Mouse (Mus musculus): Measurements from ENCODE around the gene Dennd6b. TPM values are rescaled to one million over a fixed set of nuclear protein-coding genes. Genes with fewer than 3 reads are reported as not detected.

The Dennd6b gene
- total RNA-seq, 2 experiments from 2014 or later: 52.2 to 53.9 TPM

DNA sequence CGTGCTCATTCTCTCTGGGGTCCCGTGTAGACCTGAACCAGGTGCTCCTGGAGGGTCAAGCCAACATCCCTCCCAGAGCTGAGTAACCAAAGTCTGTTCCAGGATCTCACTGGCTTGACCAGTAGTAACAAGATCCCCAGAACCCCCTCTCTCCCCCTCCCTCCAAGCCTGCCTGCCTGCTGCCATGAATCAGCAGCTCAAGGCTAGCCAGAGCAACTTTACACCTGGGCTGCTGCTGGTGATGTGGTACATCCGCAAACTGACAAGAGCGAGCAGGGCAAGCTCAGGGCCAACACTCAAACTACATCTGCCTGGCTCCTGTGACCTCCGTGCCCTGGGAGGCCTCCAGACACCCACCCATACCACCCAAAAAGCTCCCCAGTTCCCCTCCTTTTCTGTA lies 54.9 kb downstream of the Dennd6b start:
- DNase-seq (ENCODE audit: extremely low spot score in 1 of 2, low spot score in 2 of 2): no peak
- no peak for TF ChIP-seq CTCF (IDR thresholded peaks at IDR 0.05)
- H3K27ac ChIP-seq: no peak overlapping the region
- intact Hi-C loops (cut with DNase I): no loop called here
- H3K4me3 ChIP-seq: no peak overlapping the region

- DNase-seq (ENCODE audit: extremely low spot score in 1 of 2, low spot score in 2 of 2): no peak
- intact Hi-C loops (cut with DNase I): no loop called here
- Histone ChIP-seq H3K27ac (peak within 1 kb of the TSS; percentile 87), H3K4me3 (peak within 1 kb of the TSS; percentile 63)
- no peak for TF ChIP-seq CTCF (IDR thresholded peaks at IDR 0.05)
Observed at GRCm38 (mm10) chr15:89140659-89141252, 55.5 kb downstream of the Dennd6b start, which contains the start of gene Mapk12. Gene Mapk12 (minus strand): TSS chr15:89140703.

- DNase-seq (ENCODE audit: extremely low spot score in 1 of 2, low spot score in 2 of 2): peak; percentile 54 to 82
- intact Hi-C loops (cut with DNase I): no loop called here
- Histone ChIP-seq H3K4me3 (peak overlapping the region; percentile 63), H3K27ac (peak overlapping the region; percentile 87)
- no peak for TF ChIP-seq CTCF (IDR thresholded peaks at IDR 0.05)
Observed at GRCm38 (mm10) chr15:89140048-89140658, 56.1 kb downstream of the Dennd6b start.

- no peak for DNase-seq (ENCODE audit: extremely low spot score in 1 of 2, low spot score in 2 of 2)
- intact Hi-C loops (cut with DNase I): no loop called here
- no peak for TF ChIP-seq CTCF (IDR thresholded peaks at IDR 0.05)
- Histone ChIP-seq H3K4me3 (no peak overlapping the region), H3K27ac (no peak overlapping the region)
Observed at GRCm38 (mm10) chr15:89138531-89138930, 57.8 kb downstream of the Dennd6b start.

GRCm38 (mm10) chr15:89138046-89138405 lies 58.3 kb downstream of the Dennd6b start:
- no peak for TF ChIP-seq CTCF (IDR thresholded peaks at IDR 0.05)
- intact Hi-C loops (cut with DNase I): no loop called here
- DNase-seq (ENCODE audit: extremely low spot score in 1 of 2, low spot score in 2 of 2): no peak
- Histone ChIP-seq H3K27ac (no peak overlapping the region), H3K4me3 (no peak overlapping the region)

- Histone ChIP-seq H3K27ac (no peak overlapping the region), H3K4me3 (no peak overlapping the region)
- no peak for TF ChIP-seq CTCF (IDR thresholded peaks at IDR 0.05)
- no peak for DNase-seq (ENCODE audit: extremely low spot score in 1 of 2, low spot score in 2 of 2)
- intact Hi-C loops (cut with DNase I): no loop called here
Observed at GRCm38 (mm10) chr15:89137378-89138045, 58.8 kb downstream of the Dennd6b start.

- TF ChIP-seq CTCF (IDR thresholded peaks at IDR 0.05): no peak
- Histone ChIP-seq H3K4me3 (no peak overlapping the region), H3K27ac (no peak overlapping the region)
- DNase-seq (ENCODE audit: extremely low spot score in 1 of 2, low spot score in 2 of 2): no peak
- intact Hi-C loops (cut with DNase I): no loop called here
Observed at GRCm38 (mm10) chr15:89136461-89137155, 59.7 kb downstream of the Dennd6b start.

Small RNA genes within 50 kb of the gene (microRNA-seq; reads per million reads assigned to microRNA genes)
- gene Mir6958 (2.9 to 4.5 reads per million in 2 experiments), gene Mir7118 (0.72 to 0.73 reads per million in 2 experiments)

Other genes with a start within 250 kb of the Dennd6b start
- gene Ttll8, start 242.1 kb downstream of the Dennd6b start, total RNA-seq (2021): 1 to 10 TPM; 1.2 to 2.4 TPM
- 100 to 1,000 TPM; 107 TPM for gene Mlc1, start 217.5 kb downstream of the Dennd6b start, total RNA-seq (2021)
- not detected for gene Mov10l1, start 213.6 kb downstream of the Dennd6b start, total RNA-seq (2021)
- 100 to 1,000 TPM in 1 of 2 experiments, 10 to 100 TPM in 1; 99.1 to 121 TPM for gene Panx2, start 136.8 kb downstream of the Dennd6b start, total RNA-seq (2021)
- 10 to 100 TPM; 17.5 to 20.5 TPM for gene Trabd, start 121.4 kb downstream of the Dennd6b start, total RNA-seq (2021)
- 10 to 100 TPM; 21.1 to 21.3 TPM for gene Selenoo, start 107.4 kb downstream of the Dennd6b start, total RNA-seq (2021)
- gene Tubgcp6, start 73.4 kb downstream of the Dennd6b start, total RNA-seq (2021): 10 to 100 TPM; 34.7 to 35.3 TPM
- gene Hdac10, start 67.8 kb downstream of the Dennd6b start, total RNA-seq (2021): 10 to 100 TPM; 16.8 to 17.3 TPM
- gene Mapk12, start 55.8 kb downstream of the Dennd6b start, total RNA-seq (2021): 1 to 10 TPM; 8.3 to 9.3 TPM
- gene Mapk11, start 46.9 kb downstream of the Dennd6b start, total RNA-seq (2021): 10 to 100 TPM; 61.8 to 63.5 TPM
- gene Plxnb2, start 15.7 kb downstream of the Dennd6b start, total RNA-seq (2021): 10 to 100 TPM; 49.4 to 53.3 TPM
- 100 to 1,000 TPM; 161 to 171 TPM for gene Ppp6r2, start 15.1 kb upstream of the Dennd6b start, total RNA-seq (2021)
- gene Sbf1, start 118.8 kb upstream of the Dennd6b start, total RNA-seq (2021): 100 to 1,000 TPM; 244 to 245 TPM
- not detected for gene Adm2, start 126.2 kb upstream of the Dennd6b start, total RNA-seq (2021)
- not detected for gene Miox, start 137.9 kb upstream of the Dennd6b start, total RNA-seq (2021)
- 10 to 100 TPM; 18.8 to 19.8 TPM for gene Lmf2, start 159.2 kb upstream of the Dennd6b start, total RNA-seq (2021)
- 100 to 1,000 TPM; 108 TPM for gene Ncaph2, start 159.2 kb upstream of the Dennd6b start, total RNA-seq (2021)
- gene Sco2, start 177.3 kb upstream of the Dennd6b start, total RNA-seq (2021): 10 to 100 TPM; 28.5 to 29.1 TPM
- 1 to 10 TPM in 1 of 2 experiments, under 1 TPM in 1; 0.77 to 2.1 TPM for gene Tymp, start 180.5 kb upstream of the Dennd6b start, total RNA-seq (2021)
- 1 to 10 TPM; 1.1 to 1.8 TPM for gene Odf3b, start 182.8 kb upstream of the Dennd6b start, total RNA-seq (2021)
- under 1 TPM; 0.35 to 0.72 TPM for gene Klhdc7b, start 188.4 kb upstream of the Dennd6b start, total RNA-seq (2021)
- not detected for gene Syce3, start 214.0 kb upstream of the Dennd6b start, total RNA-seq (2021)
- gene Cpt1b, start 229.4 kb upstream of the Dennd6b start, total RNA-seq (2021): 1 to 10 TPM; 2.3 to 3.0 TPM
- gene C730034F03Rik, start 233.1 kb upstream of the Dennd6b start, total RNA-seq (2021): 1 to 10 TPM; 2.2 to 2.7 TPM
- gene Gm44502, start 233.2 kb upstream of the Dennd6b start, total RNA-seq (2021): not detected
- gene Chkb, start 233.4 kb upstream of the Dennd6b start, total RNA-seq (2021): 10 to 100 TPM; 42.5 to 45.2 TPM